Mouse (Mus musculus) megakaryocyte-erythroid progenitor cell, adult 5-6 weeks (primary cell): ENCODE data around the gene Myh7. TPM values are rescaled to one million over a fixed set of nuclear protein-coding genes. Genes with fewer than 3 reads are reported as not detected.
"Not testable (repeated sequence)": the region's sequence is repeated elsewhere in the genome, so short reads cannot be mapped to it uniquely, and the experiment has no call there.

Experiments
- ATAC-seq: replicated peaks from 2 replicates; pipeline ENCODE4 v1.8.0; 2016; ENCODE audit warnings: mild to moderate bottlenecking, inconsistent platforms; ENCODE audit not compliant: severe bottlenecking, poor library complexity, low FRiP score, low TSS enrichment
- total RNA-seq, 2 experiments: library from RNA; stranded (forward) in 1 of 2; stranded (reverse) in 1 of 2; fragments of 200-1000, 215-1000 nt in 1 of 2; fragments of >200 nt in 1 of 2; fragmentation: Nextera tagmentation in 1 of 2; gene quantifications; 2 replicates each; pipeline ENCODE4 v1.2.3; 2014 to 2017

The Myh7 gene
- total RNA-seq, 2 experiments from 2014 or later: not detected

GRCm38 (mm10) chr14:54976633-54977032, 17.8 kb downstream of the Myh7 start, which contains the start of gene Gm17428:
TSS of gene Gm17428 (plus strand) at chr14:54976933.
- no peak for ATAC-seq

GRCm38 (mm10) chr14:54974068-54974791, 20.2 kb downstream of the Myh7 start:
- no peak for ATAC-seq

GRCm38 (mm10) chr14:54972786-54973185, 21.6 kb downstream of the Myh7 start:
- not testable (repeated sequence) for ATAC-seq

GRCm38 (mm10) chr14:54968344-54968743, 26.1 kb downstream of the Myh7 start:
- no peak for ATAC-seq

GRCm38 (mm10) chr14:54967874-54968273, 26.6 kb downstream of the Myh7 start:
- no peak for ATAC-seq

- no peak for ATAC-seq
These were observed 28.0 kb downstream of the Myh7 start, which contains the start of gene Myh6 for GRCm38 (mm10) chr14:54966320-54966977. TSS of gene Myh6 (minus strand) at chr14:54966927.

GRCm38 (mm10) chr14:54965631-54966030, 28.8 kb downstream of the Myh7 start:
- ATAC-seq: no peak

GRCm38 (mm10) chr14:54965044-54965443, 29.4 kb downstream of the Myh7 start:
- no peak for ATAC-seq

GRCm38 (mm10) chr14:54963727-54964126, 30.7 kb downstream of the Myh7 start:
- ATAC-seq: no peak

GRCm38 (mm10) chr14:54962714-54963113, 31.7 kb downstream of the Myh7 start:
- no peak for ATAC-seq

GRCm38 (mm10) chr14:54961487-54961886, 32.9 kb downstream of the Myh7 start:
- ATAC-seq: no peak

- ATAC-seq: no peak
These were observed 33.7 kb downstream of the Myh7 start for GRCm38 (mm10) chr14:54960769-54961168.

- ATAC-seq: not testable (repeated sequence)
These were observed 34.4 kb downstream of the Myh7 start for GRCm38 (mm10) chr14:54959853-54960613.

GRCm38 (mm10) chr14:54959197-54959596, 35.2 kb downstream of the Myh7 start:
- ATAC-seq: no peak

- no peak for ATAC-seq
These were observed 35.9 kb downstream of the Myh7 start for GRCm38 (mm10) chr14:54958503-54958902.

- ATAC-seq: no peak
These were observed 37.9 kb downstream of the Myh7 start for GRCm38 (mm10) chr14:54956533-54956932.

GRCm38 (mm10) chr14:54955481-54955880, 38.9 kb downstream of the Myh7 start:
- no peak for ATAC-seq

- no peak for ATAC-seq
These were observed 40.0 kb downstream of the Myh7 start for GRCm38 (mm10) chr14:54954474-54954873.

GRCm38 (mm10) chr14:54953664-54954206, 40.7 kb downstream of the Myh7 start:
- ATAC-seq: no peak

- no peak for ATAC-seq
These were observed 42.8 kb downstream of the Myh7 start for GRCm38 (mm10) chr14:54951587-54951986.
